Mouse (Mus musculus) embryonic fibroblast, embryonic 13.5 days (primary cell): ENCODE measurements at regions not wholly inside any gene's neighbourhood (a gene's known extent, or its start where the extent isn't known, plus 50 kb on each side); places are given as distances from the start of the nearest gene placed in this dataset.

ENCODE experiments used
- CTCF ChIP-seq: IDR thresholded peaks from 2 replicates; pipeline ENCODE4 v1.5.1; 2011; ENCODE audit warnings: mild to moderate bottlenecking, control low read depth, low read length, moderate library complexity, borderline replicate concordance; ENCODE audit not compliant: insufficient read depth
- POLR2A ChIP-seq: IDR thresholded peaks from 2 replicates; pipeline ENCODE4 v1.6.1; 2011; ENCODE audit warnings: low read depth, mild to moderate bottlenecking, control low read depth, low read length, moderate library complexity

- no peak for TF ChIP-seq POLR2A
- no peak for TF ChIP-seq CTCF
These were observed 127.0 kb upstream of the Cdc42ep3 start for GRCm38 (mm10) chr17:79481936-79482335.
